In the genomic region with DNA sequence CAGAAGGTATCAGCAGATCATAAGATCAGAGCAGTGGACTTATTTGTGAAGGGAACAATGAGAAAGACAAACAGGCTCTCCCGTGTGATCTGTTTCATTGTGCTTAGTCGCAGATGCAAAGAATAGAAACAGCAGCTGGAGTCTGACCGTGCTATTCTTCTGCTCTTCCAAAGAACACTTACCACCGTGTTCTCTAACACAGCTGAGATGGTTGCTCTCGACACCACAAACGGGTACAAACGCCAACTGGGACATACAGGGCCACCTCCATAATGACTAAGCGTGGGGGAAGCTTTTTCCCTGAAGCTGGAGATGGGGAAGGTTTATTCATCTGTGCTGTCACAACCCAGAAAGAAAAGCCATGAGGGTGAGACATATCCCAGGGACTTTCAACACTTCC, we compare ENCODE assay signal across 26 mouse cellular contexts.
DNase-seq lines count a peak whose midpoint lies in the region; ATAC-seq and TF ChIP-seq lines count a peak whose summit lies in the region.
"Had no signal": no experiment of that assay in that cellular context is flagged by ENCODE, and none has a peak within 500 bp of the region (broad histone marks: within the 10 kb centered on the region; RNA-seq: fewer than 3 reads in every experiment).

No protein-coding gene starts in this region.

- H3K27ac ChIP-seq in intestine, embryonic 14.5 days (ENCODE audit: low read depth), result no peak overlapping the region
- H3K27ac ChIP-seq in intestine, postnatal 0 days (ENCODE audit: low read depth, low read length), result no peak overlapping the region
- H3K27ac ChIP-seq: embryonic facial prominence, embryonic 12.5 days; hindbrain, embryonic 14.5 days; neural tube, embryonic 13.5 days had no signal

- no peaks in the 10 kb centered on the region for H3K4me1 ChIP-seq in intestine, embryonic 14.5 days (replicated peaks; ENCODE audit: control insufficient read depth, insufficient read depth, low read length)
- no peaks in the 10 kb centered on the region for H3K4me1 ChIP-seq in intestine, postnatal 0 days (replicated peaks; ENCODE audit: control insufficient read depth, insufficient read depth, low read length)
- H3K4me1 ChIP-seq: embryonic facial prominence, embryonic 12.5 days; neural tube, embryonic 13.5 days had no signal

- no peak overlapping the region for H3K4me3 ChIP-seq in intestine, embryonic 14.5 days (ENCODE audit: low read depth, low read length)
- H3K4me3 ChIP-seq in intestine, postnatal 0 days (ENCODE audit: low read depth, low read length), result no peak overlapping the region
- H3K4me3 ChIP-seq: embryonic facial prominence, embryonic 12.5 days; myocyte; neural tube, embryonic 13.5 days had no signal

- no peak for ATAC-seq in intestine, embryonic 14.5 days (replicated peaks; ENCODE audit: low FRiP score, low TSS enrichment, low read depth)
- ATAC-seq in intestine, postnatal 0 days, result no peak
- ATAC-seq: forebrain, postnatal 0 days; inflammation-experienced regulatory T-cells, adult 6 months; midbrain, embryonic 16.5 days had no signal

- no peak overlapping the region for H3K4me2 ChIP-seq in intestine, embryonic 14.5 days (ENCODE audit: low read length)
- H3K4me2 ChIP-seq in intestine, postnatal 0 days (replicated peaks; ENCODE audit: low read depth), result no peak overlapping the region
- H3K4me2 ChIP-seq: embryonic facial prominence, embryonic 12.5 days; hindbrain, embryonic 14.5 days; neural tube, embryonic 13.5 days had no signal

- WGBS in intestine, embryonic 14.5 days, result 79% methylated on average over 8 of the region's 8 CpGs
- 72% methylated on average over 8 of the region's 8 CpGs for WGBS in intestine, postnatal 0 days

- H3K9me3 ChIP-seq in intestine, embryonic 14.5 days (ENCODE audit: control insufficient read depth, low read length), result no peaks in the 10 kb centered on the region
- no peaks in the 10 kb centered on the region for H3K9me3 ChIP-seq in intestine, postnatal 0 days (ENCODE audit: control insufficient read depth)
- H3K9me3 ChIP-seq: embryonic facial prominence, embryonic 12.5 days had no signal

- TF ChIP-seq CTCF in intestine, postnatal 0 days (IDR thresholded peaks at IDR 0.05; ENCODE audit: low read depth), result no peak

- H3K27me3 ChIP-seq in intestine, embryonic 14.5 days (replicated peaks; ENCODE audit: control insufficient read depth, insufficient read depth, low read length), result no peaks in the 10 kb centered on the region
- H3K27me3 ChIP-seq in intestine, postnatal 0 days (replicated peaks; ENCODE audit: control insufficient read depth, insufficient read depth, low read length), result no peaks in the 10 kb centered on the region
- H3K27me3 ChIP-seq: embryonic facial prominence, embryonic 12.5 days; neural tube, embryonic 13.5 days had no signal

- H3K9ac ChIP-seq in intestine, embryonic 14.5 days (ENCODE audit: low read length), result no peak overlapping the region
- no peak overlapping the region for H3K9ac ChIP-seq in intestine, postnatal 0 days (ENCODE audit: low read depth, low read length)
- H3K9ac ChIP-seq: embryonic facial prominence, embryonic 12.5 days; forebrain, postnatal 0 days; hindbrain, embryonic 14.5 days; neural tube, embryonic 13.5 days had no signal

- intact Hi-C loops in left cerebral cortex, postnatal 4 days (cut with DNase I), result no loop called here
- intact Hi-C loops in left cerebral cortex, postnatal 36 days (cut with DNase I), result no loop called here

- H3K36me3 ChIP-seq in intestine, embryonic 14.5 days (ENCODE audit: control insufficient read depth, insufficient read depth, low read length), result no peaks in the 10 kb centered on the region
- no peaks in the 10 kb centered on the region for H3K36me3 ChIP-seq in intestine, postnatal 0 days (ENCODE audit: control insufficient read depth, insufficient read depth)
- H3K36me3 ChIP-seq: embryonic facial prominence, embryonic 12.5 days; neural tube, embryonic 13.5 days had no signal

- peak; percentile 28 for DNase-seq in intestine, embryonic 14.5 days (ENCODE audit: low spot score)
- DNase-seq in left cerebral cortex, adult 8-10 months (ENCODE audit: low spot score in 2 of 2), result peak; percentile 8 to 54
- DNase-seq in left cerebral cortex, postnatal 4 days, result no peak
- DNase-seq in brain, adult 2 months (ENCODE audit: low read depth, low spot score), result peak; percentile 87
- DNase-seq in left cerebral cortex, postnatal 36 days (ENCODE audit: low spot score in 2 of 2), result peak; percentile 41 to 44
- no peak for DNase-seq in spleen, postnatal 4 days (ENCODE audit: low spot score in 2 of 2)
- DNase-seq: adrenal gland, adult 8-10 months; cerebellum, adult 18-20 months; cerebellum, postnatal 25 days; forebrain, postnatal 0 days; gastrocnemius, postnatal 25 days; heart, postnatal 4 days; kidney, adult 8-10 months; kidney, postnatal 10 days; lung, postnatal 4 days; retina, postnatal 1 day; spleen, adult 18-20 months; thymus, adult 18-20 months; thymus, postnatal 36 days had no signal

Comparison
In these comparisons a context has a peak if more than half of its experiments do, and no peak if none do; other contexts are left out.
1. DNase-seq: peak in intestine, embryonic 14.5 days (single experiment), left cerebral cortex, adult 8-10 months (2 of 2), brain, adult 2 months (single experiment) and left cerebral cortex, postnatal 36 days (2 of 2); none in left cerebral cortex, postnatal 4 days (single experiment) and spleen, postnatal 4 days (0 of 2).